Mouse (Mus musculus) testis, adult 2 months (tissue): ENCODE results near the gene Gm20696. TPM values are rescaled to one million over a fixed set of nuclear protein-coding genes. Genes with fewer than 3 reads are reported as not detected.

Experiments used
- H3K27ac ChIP-seq: fragments of 200-500 bp; 2 replicates; pipeline ENCODE4 v1.5.1; 2012; ENCODE audit warnings: low read depth, low read length; ENCODE audit not compliant: control insufficient read depth, insufficient read depth
- H3K27me3 ChIP-seq: fragments of 200-500 bp; 2 replicates; pipeline ENCODE4 v1.6.1; 2012; ENCODE audit warnings: mild to moderate bottlenecking, low read length, moderate library complexity; ENCODE audit not compliant: control insufficient read depth, insufficient read depth
- H3K36me3 ChIP-seq: fragments of 200-500 bp; 2 replicates; pipeline ENCODE4 v1.6.1; 2012; ENCODE audit warnings: mild to moderate bottlenecking, low read length; ENCODE audit not compliant: control insufficient read depth, insufficient read depth
- H3K4me1 ChIP-seq: fragments of 200-500 bp; 2 replicates; pipeline ENCODE4 v1.6.1; 2012; ENCODE audit warnings: low read length; ENCODE audit not compliant: control insufficient read depth, insufficient read depth
- H3K4me3 ChIP-seq: fragments of 200-500 bp; 2 replicates; pipeline ENCODE4 v1.5.1; 2012; ENCODE audit warnings: low read depth, mild to moderate bottlenecking, low read length, moderate library complexity, mixed read lengths; ENCODE audit not compliant: control insufficient read depth
- CTCF ChIP-seq: fragments of 200-500 bp; IDR thresholded peaks from 2 replicates; pipeline ENCODE4 v1.5.1; 2012; ENCODE audit warnings: low read depth, mild to moderate bottlenecking, inconsistent platforms, low read length, moderate library complexity; ENCODE audit not compliant: control insufficient read depth, insufficient read depth, insufficient replicate concordance
- POLR2A ChIP-seq: fragments of 200-500 bp; IDR thresholded peaks from 2 replicates; pipeline ENCODE4 v1.6.1; 2012; ENCODE audit warnings: low read depth, mild to moderate bottlenecking, inconsistent platforms, low read length, moderate library complexity; ENCODE audit not compliant: control insufficient read depth
- polyA plus RNA-seq: library from polyadenylated mRNA; depleted of rRNA; stranded (reverse); fragments of >200 nt; gene quantifications from 2 replicates; pipeline ENCODE4 v1.2.3, GENCODE M21; 2012

Gene Gm20696
- polyA plus RNA-seq, 1 experiment: 0.02 TPM

DNA sequence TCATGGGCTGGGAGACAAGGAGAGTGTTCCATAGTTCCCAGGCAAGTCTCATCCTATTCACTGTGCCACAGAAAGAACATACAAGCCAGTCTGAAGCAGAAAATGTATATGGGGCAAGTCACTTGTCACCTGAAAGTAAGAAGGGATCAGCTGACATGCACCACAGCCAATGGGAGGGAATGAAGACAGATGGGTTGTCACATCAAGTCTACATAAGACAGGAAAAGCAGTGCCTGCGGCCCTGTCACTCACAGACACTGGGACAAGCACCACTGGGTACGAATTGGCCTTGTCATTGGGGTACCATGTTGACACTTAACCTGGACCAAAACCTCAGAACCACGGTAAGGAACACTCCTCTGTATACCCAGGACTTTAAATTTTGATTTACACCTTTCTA is 360.8 kb downstream of the Gm20696 start:
- Histone ChIP-seq H3K4me3 (no peak overlapping the region), H3K27ac (no peak overlapping the region), H3K36me3 (no peaks in the 10 kb centered on the region), H3K4me1 (no peaks in the 10 kb centered on the region), H3K27me3 (no peaks in the 10 kb centered on the region)
- no peak for TF ChIP-seq CTCF
- TF ChIP-seq POLR2A: no peak

GRCm38 (mm10) chr6:99305236-99305635 is 361.4 kb downstream of the Gm20696 start:
- Histone ChIP-seq H3K4me1 (no peaks in the 10 kb centered on the region), H3K27me3 (no peaks in the 10 kb centered on the region), H3K4me3 (no peak overlapping the region), H3K36me3 (no peaks in the 10 kb centered on the region), H3K27ac (no peak overlapping the region)
- TF ChIP-seq CTCF (no peak), POLR2A (no peak)

GRCm38 (mm10) chr6:99302662-99303435 is 363.7 kb downstream of the Gm20696 start:
- no peaks in the 10 kb centered on the region for H3K36me3 ChIP-seq
- H3K27ac ChIP-seq: no peak overlapping the region
- H3K4me3 ChIP-seq: no peak overlapping the region
- no peaks in the 10 kb centered on the region for H3K4me1 ChIP-seq
- no peak for TF ChIP-seq POLR2A
- TF ChIP-seq CTCF: no peak
- H3K27me3 ChIP-seq: no peaks in the 10 kb centered on the region

DNA sequence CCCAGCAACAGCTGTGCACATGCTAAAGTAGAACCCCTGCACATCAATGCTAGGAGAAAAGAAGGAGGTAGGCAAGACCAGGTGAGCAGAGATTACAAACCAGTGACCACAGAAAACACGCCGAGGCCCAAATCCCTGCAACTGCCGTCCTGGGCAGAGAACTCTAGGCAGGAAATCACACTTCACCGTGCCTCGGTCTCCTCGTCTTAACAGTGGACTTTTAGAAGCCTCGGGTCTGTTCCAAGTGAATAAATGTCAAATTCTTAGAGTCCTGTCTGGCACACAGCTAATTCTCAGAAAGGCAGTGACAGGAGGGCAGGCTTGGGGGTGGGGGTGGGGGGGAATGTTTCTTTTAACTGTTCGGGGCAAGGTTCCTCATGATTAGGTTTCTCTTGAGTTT is 364.7 kb downstream of the Gm20696 start:
- no peaks in the 10 kb centered on the region for H3K36me3 ChIP-seq
- H3K27me3 ChIP-seq: no peaks in the 10 kb centered on the region
- H3K4me3 ChIP-seq: no peak overlapping the region
- no peaks in the 10 kb centered on the region for H3K4me1 ChIP-seq
- TF ChIP-seq CTCF: no peak
- TF ChIP-seq POLR2A: no peak
- no peak overlapping the region for H3K27ac ChIP-seq

DNA sequence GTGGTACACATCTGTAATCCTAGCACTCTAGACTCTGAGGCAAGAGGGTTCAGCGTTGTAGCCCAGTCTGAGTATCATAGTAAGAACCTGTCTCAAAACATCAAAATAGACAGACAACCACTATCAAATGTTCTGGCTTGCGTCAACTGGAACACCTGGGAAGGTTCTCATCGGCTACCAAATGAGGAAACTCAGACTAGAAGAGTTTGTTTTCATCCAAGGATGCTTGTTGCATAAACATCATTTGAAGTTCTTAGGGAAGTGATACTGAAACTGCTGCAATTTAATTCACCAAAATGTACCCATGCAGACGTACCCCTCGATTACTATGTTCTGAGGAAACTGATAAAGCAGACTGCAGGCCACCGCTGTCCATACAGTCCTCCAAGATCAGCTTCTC is 366.4 kb downstream of the Gm20696 start:
- H3K4me3 ChIP-seq: no peak overlapping the region
- H3K27me3 ChIP-seq: no peaks in the 10 kb centered on the region
- TF ChIP-seq POLR2A (no peak), CTCF (no peak)
- H3K27ac ChIP-seq: no peak overlapping the region
- no peaks in the 10 kb centered on the region for H3K4me1 ChIP-seq
- no peaks in the 10 kb centered on the region for H3K36me3 ChIP-seq

GRCm38 (mm10) chr6:99299196-99299595 is 367.4 kb downstream of the Gm20696 start:
- TF ChIP-seq CTCF (no peak), POLR2A (no peak)
- no peak overlapping the region for H3K4me3 ChIP-seq
- no peak overlapping the region for H3K27ac ChIP-seq
- H3K27me3 ChIP-seq: no peaks in the 10 kb centered on the region
- no peaks in the 10 kb centered on the region for H3K4me1 ChIP-seq
- no peaks in the 10 kb centered on the region for H3K36me3 ChIP-seq

DNA sequence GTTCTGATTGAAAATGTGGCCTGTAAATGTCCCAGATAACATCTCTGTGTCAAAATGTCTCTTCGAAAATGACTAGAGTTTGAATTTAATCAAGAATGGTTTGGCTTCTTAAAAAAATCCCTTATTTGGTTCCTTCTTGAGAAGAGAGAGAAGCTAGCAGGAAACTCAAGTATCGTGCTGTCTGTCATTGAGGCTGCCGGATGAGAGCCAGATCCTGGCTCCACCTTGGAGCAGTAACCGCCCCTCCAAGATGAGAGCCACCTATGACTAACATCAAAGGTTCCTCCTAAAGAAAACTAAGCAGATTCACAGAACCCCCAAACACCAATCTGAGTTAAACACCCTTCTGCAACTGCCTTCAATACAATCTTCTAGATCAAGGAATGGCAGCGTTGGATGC is 369.1 kb downstream of the Gm20696 start:
- TF ChIP-seq POLR2A (no peak), CTCF (no peak)

More for the DNA sequence above, 369.1 kb downstream of the Gm20696 start:
- no peaks in the 10 kb centered on the region for H3K36me3 ChIP-seq
- no peak overlapping the region for H3K4me3 ChIP-seq
- no peak overlapping the region for H3K27ac ChIP-seq
- H3K27me3 ChIP-seq: no peaks in the 10 kb centered on the region
- H3K4me1 ChIP-seq: no peaks in the 10 kb centered on the region
